Mouse (Mus musculus) myocyte (in vitro differentiated cells): ENCODE measurements at regions not wholly inside any gene's neighbourhood (a gene's known extent, or its start where the extent isn't known, plus 50 kb on each side); places are given as distances from the start of the nearest gene placed in this dataset.

Experiments
- H3K27me3 ChIP-seq: one replicate; pipeline ENCODE4 v1.6.1; 2011; ENCODE audit not compliant: control insufficient read depth, insufficient read depth, insufficient read length
- H3K36me3 ChIP-seq: one replicate; pipeline ENCODE4 v1.6.1; 2011; ENCODE audit not compliant: control insufficient read depth, insufficient read depth
- H3K4me2 ChIP-seq: one replicate; pipeline ENCODE4 v1.6.1; 2011; ENCODE audit warnings: low read depth, control low read depth
- H3K4me3 ChIP-seq: one replicate; pipeline ENCODE4 v1.5.1; 2011; ENCODE audit warnings: mild to moderate bottlenecking, control low read depth, moderate library complexity
- H3K79me2 ChIP-seq: one replicate; pipeline ENCODE4 v1.6.1; 2011; ENCODE audit not compliant: control insufficient read depth, insufficient read depth
- H3ac ChIP-seq: one replicate; pipeline ENCODE4 v1.6.1; 2011; ENCODE audit not compliant: control insufficient read depth, insufficient read length
- CEBPB ChIP-seq: IDR thresholded peaks from 2 replicates; pipeline ENCODE4 v1.6.1; 2011; ENCODE audit warnings: mild to moderate bottlenecking, moderate library complexity; ENCODE audit not compliant: poor library complexity, insufficient read depth, severe bottlenecking
- E2F4 ChIP-seq: IDR thresholded peaks from one replicate; pipeline ENCODE4 v1.6.1; 2011; ENCODE audit warnings: mild to moderate bottlenecking, control low read depth, moderate library complexity; ENCODE audit not compliant: insufficient read depth
- MAX ChIP-seq: IDR thresholded peaks from one replicate; pipeline ENCODE4 v1.6.1; 2011; ENCODE audit warnings: low read depth, mild to moderate bottlenecking, control low read depth
- MYOD1 ChIP-seq, 3 experiments: IDR thresholded peaks; one replicate each; pipeline ENCODE4 v1.6.1; 2011; ENCODE audit warnings: control low read depth in 2 of 3, low read depth in 2 of 3, mild to moderate bottlenecking in 2 of 3, moderate library complexity in 1 of 3; ENCODE audit not compliant: insufficient read length in 2 of 3, control insufficient read depth in 1 of 3
- MYOG ChIP-seq, 3 experiments: IDR thresholded peaks; one replicate each; pipeline ENCODE4 v1.6.1; 2011; ENCODE audit warnings: control low read depth in 2 of 3, low read depth in 2 of 3, mild to moderate bottlenecking in 2 of 3; ENCODE audit not compliant: insufficient read length in 2 of 3, control insufficient read depth in 1 of 3, insufficient read depth in 1 of 3
- POLR2A ChIP-seq: IDR thresholded peaks from one replicate; pipeline ENCODE4 v1.6.1; 2011; ENCODE audit warnings: low read depth, mild to moderate bottlenecking, control low read depth, moderate library complexity; ENCODE audit not compliant: insufficient read length
- POLR2AphosphoS2 ChIP-seq: IDR thresholded peaks from one replicate; pipeline ENCODE4 v1.6.1; 2011; ENCODE audit warnings: low read depth, control low read depth; ENCODE audit not compliant: insufficient read length
- REST ChIP-seq: IDR thresholded peaks from one replicate; pipeline ENCODE4 v1.6.1; 2011; ENCODE audit warnings: mild to moderate bottlenecking, control low read depth, moderate library complexity; ENCODE audit not compliant: insufficient read depth, insufficient read length
- SRF ChIP-seq: IDR thresholded peaks from one replicate; pipeline ENCODE4 v1.6.1; 2011; ENCODE audit warnings: low read depth; ENCODE audit not compliant: control insufficient read depth, insufficient read length
- TCF12 ChIP-seq: IDR thresholded peaks from one replicate; pipeline ENCODE4 v1.6.1; 2011; ENCODE audit warnings: mild to moderate bottlenecking, control low read depth; ENCODE audit not compliant: poor library complexity, insufficient read depth, severe bottlenecking
- TCF3 ChIP-seq: IDR thresholded peaks from one replicate; pipeline ENCODE4 v1.6.1; 2011; ENCODE audit warnings: low read depth, control low read depth; ENCODE audit not compliant: insufficient read length
- USF1 ChIP-seq: IDR thresholded peaks from one replicate; pipeline ENCODE4 v1.6.1; 2011; ENCODE audit warnings: low read depth, mild to moderate bottlenecking, control low read depth, moderate library complexity

- no peaks in the 10 kb centered on the region for H3K79me2 ChIP-seq
- H3K36me3 ChIP-seq, result no peaks in the 10 kb centered on the region
- TF ChIP-seq MYOD1 (IDR thresholded peaks at IDR 0.05; ENCODE audit: control insufficient read depth in 1 of 3, insufficient read length in 2 of 3, low read depth in 2 of 3) (no peak), MAX (no peak), TCF12 (no peak), USF1 (no peak)
- H3ac ChIP-seq, result no peak overlapping the region
- no peaks in the 10 kb centered on the region for H3K27me3 ChIP-seq
- no peak overlapping the region for H3K4me2 ChIP-seq
- no peak overlapping the region for H3K4me3 ChIP-seq
Measured at GRCm38 (mm10) chr4:81030671-81031070, 120.2 kb downstream of the Lurap1l start.

- Histone ChIP-seq H3K27me3 (no peaks in the 10 kb centered on the region), H3K4me2 (no peak overlapping the region), H3K4me3 (no peak overlapping the region), H3K79me2 (no peaks in the 10 kb centered on the region), H3K36me3 (no peaks in the 10 kb centered on the region), H3ac (no peak overlapping the region)
- TF ChIP-seq MAX (no peak), CEBPB (no peak), POLR2AphosphoS2 (no peak), POLR2A (no peak), MYOG (IDR thresholded peaks at IDR 0.05; ENCODE audit: control insufficient read depth in 1 of 3, insufficient read depth in 1 of 3, insufficient read length in 2 of 3, low read depth in 2 of 3) (no peak)
Measured at GRCm38 (mm10) chr4:81037336-81037902, 127.0 kb downstream of the Lurap1l start.

DNA sequence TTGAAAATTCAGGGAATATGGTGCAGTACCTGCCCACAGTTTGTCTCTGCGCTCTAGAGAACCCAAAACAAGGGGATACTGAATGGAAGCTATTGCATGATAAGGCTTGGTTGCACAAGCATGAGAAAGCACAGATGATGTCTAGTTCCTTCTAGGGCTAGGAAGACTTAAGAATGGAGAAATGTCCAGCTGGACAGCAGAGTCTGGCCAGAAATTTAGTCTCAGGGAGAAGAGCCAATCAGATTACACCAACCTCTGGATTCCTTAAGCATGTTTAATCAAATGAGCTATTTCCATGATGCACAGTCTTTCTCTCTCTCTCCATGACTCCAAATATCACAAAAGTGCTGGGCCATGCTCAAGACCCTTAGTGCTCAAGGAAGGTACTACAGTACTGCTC lies 147.8 kb downstream of the Lurap1l start:
- Histone ChIP-seq H3K79me2 (no peaks in the 10 kb centered on the region), H3K4me3 (no peak overlapping the region), H3K27me3 (no peaks in the 10 kb centered on the region), H3ac (no peak overlapping the region), H3K4me2 (no peak overlapping the region), H3K36me3 (no peaks in the 10 kb centered on the region)
- TF ChIP-seq REST, result no peak
- no peak for TF ChIP-seq MAX
- TF ChIP-seq MYOD1 (IDR thresholded peaks at IDR 0.05; ENCODE audit: control insufficient read depth in 1 of 3, insufficient read length in 2 of 3, low read depth in 2 of 3), result no peak
- TF ChIP-seq TCF3, result no peak
- TF ChIP-seq E2F4, result no peak
- TF ChIP-seq TCF12, result no peak
- TF ChIP-seq SRF, result no peak
- no peak for TF ChIP-seq MYOG (IDR thresholded peaks at IDR 0.05; ENCODE audit: control insufficient read depth in 1 of 3, insufficient read depth in 1 of 3, insufficient read length in 2 of 3, low read depth in 2 of 3)
- TF ChIP-seq POLR2AphosphoS2, result no peak

DNA sequence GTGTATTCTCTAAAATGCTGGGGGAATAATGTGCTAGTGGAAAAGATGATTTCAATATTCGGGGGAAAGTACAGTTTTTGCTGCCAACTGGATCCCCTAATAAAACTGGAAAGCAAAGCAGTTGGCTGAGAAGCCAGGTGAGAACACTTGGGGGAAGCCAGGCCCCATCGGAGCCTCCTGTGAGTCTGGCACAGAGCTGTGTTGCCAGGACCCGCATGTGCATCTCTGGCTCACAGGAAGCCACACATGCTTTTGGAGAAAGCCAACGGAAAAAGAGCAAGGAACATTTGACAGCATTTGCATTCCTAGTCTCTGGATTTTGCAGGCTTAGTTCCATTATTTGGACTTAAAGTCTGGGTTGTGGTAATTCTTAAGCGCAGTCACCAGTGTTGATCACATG lies 148.4 kb downstream of the Lurap1l start:
- no peak for TF ChIP-seq MYOD1 (IDR thresholded peaks at IDR 0.05; ENCODE audit: control insufficient read depth in 1 of 3, insufficient read length in 2 of 3, low read depth in 2 of 3)
- TF ChIP-seq USF1, result no peak
- no peak for TF ChIP-seq POLR2AphosphoS2
- TF ChIP-seq MAX, result no peak
- H3K79me2 ChIP-seq, result no peaks in the 10 kb centered on the region
- H3K4me2 ChIP-seq, result no peak overlapping the region
- H3K4me3 ChIP-seq, result no peak overlapping the region
- H3ac ChIP-seq, result no peak overlapping the region
- H3K36me3 ChIP-seq, result no peaks in the 10 kb centered on the region
- no peaks in the 10 kb centered on the region for H3K27me3 ChIP-seq

- Histone ChIP-seq H3K4me2 (no peak overlapping the region), H3K36me3 (no peaks in the 10 kb centered on the region), H3K79me2 (no peaks in the 10 kb centered on the region), H3K4me3 (no peak overlapping the region), H3K27me3 (no peaks in the 10 kb centered on the region), H3ac (no peak overlapping the region)
- TF ChIP-seq POLR2A (no peak), CEBPB (no peak)
Measured at GRCm38 (mm10) chr4:81059356-81059755, 148.9 kb downstream of the Lurap1l start.

DNA sequence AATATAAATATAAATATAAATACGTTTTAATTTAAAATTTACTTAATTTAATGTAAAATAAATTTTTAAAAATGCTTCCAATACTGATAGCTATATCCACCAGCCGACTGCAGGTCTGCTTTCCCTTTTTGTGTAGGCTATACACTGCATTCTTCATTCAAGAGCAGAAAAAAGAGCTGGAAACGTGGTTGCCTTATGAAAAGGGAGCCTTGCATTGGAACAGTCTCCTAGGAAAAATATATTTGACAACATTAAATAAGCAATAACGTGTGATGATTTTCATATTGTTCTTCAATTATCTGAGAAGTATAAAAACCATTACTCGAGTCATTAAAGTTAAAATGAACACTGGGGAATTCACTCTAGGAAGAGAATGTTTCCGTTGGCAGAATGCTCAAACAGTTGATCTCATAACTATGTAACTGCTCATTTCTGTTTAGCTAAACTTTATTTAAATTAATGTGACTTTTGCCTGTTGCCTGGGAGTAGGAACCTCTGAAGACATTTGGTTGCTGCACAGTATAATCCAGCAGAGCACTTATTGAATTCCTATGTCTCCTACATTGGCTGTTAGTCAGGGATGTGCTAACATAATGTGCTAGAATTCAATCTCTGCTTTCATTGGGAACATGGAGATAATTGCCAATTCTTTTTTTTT lies 172.0 kb downstream of the Lurap1l start:
- no peaks in the 10 kb centered on the region for H3K36me3 ChIP-seq
- H3K4me2 ChIP-seq, result no peak overlapping the region
- TF ChIP-seq REST, result no peak
- TF ChIP-seq MAX, result no peak
- no peak for TF ChIP-seq TCF3
- no peak for TF ChIP-seq SRF
- TF ChIP-seq POLR2AphosphoS2, result no peak
- TF ChIP-seq CEBPB, result no peak
- no peak for TF ChIP-seq TCF12
- H3K4me3 ChIP-seq, result no peak overlapping the region
- H3K27me3 ChIP-seq, result no peaks in the 10 kb centered on the region
- H3K79me2 ChIP-seq, result no peaks in the 10 kb centered on the region
- no peak overlapping the region for H3ac ChIP-seq
